In genomic region chr4:126109613-126110373, GRCm38 (mm10) we compare ENCODE assay signal across 8 mouse cellular contexts. TPM values are rescaled to one million over a fixed set of nuclear protein-coding genes. Genes with fewer than 3 reads are reported as not detected.
DNase-seq lines count a peak whose midpoint lies in the region; ATAC-seq and TF ChIP-seq lines count a peak whose summit lies in the region.

No protein-coding gene starts in this region.

- no peak; the same call in 1 of the 2 replicates for ATAC-seq in heart, embryonic 11.5 days (replicated peaks; ENCODE audit: insufficient number of reproducible peaks, low FRiP score, low TSS enrichment)
- ATAC-seq in liver, embryonic 15.5 days (ENCODE audit: insufficient read depth), result no peak

- H3K9ac ChIP-seq in heart, embryonic 11.5 days (ENCODE audit: low read depth, low read length), result no peak overlapping the region
- H3K9ac ChIP-seq in ES-E14 (ENCODE audit: insufficient read depth, low read depth, low read length, poor library complexity, severe bottlenecking), result no peak overlapping the region
- no peak overlapping the region for H3K9ac ChIP-seq in liver, embryonic 15.5 days

- peaks cover 70% of the 10 kb centered on the region for H3K4me1 ChIP-seq in heart, embryonic 11.5 days (ENCODE audit: control insufficient read depth, insufficient read depth, low read length)
- H3K4me1 ChIP-seq in ES-E14 (ENCODE audit: control insufficient read depth in 2 of 2, insufficient read depth in 2 of 2, low read length in 2 of 2, poor library complexity in 1 of 2), result peaks cover 9 to 23% of the 10 kb centered on the region in 2 experiments
- H3K4me1 ChIP-seq in liver, embryonic 15.5 days (replicated peaks), result peaks cover 78% of the 10 kb centered on the region

- peak overlapping the region; percentile 39 for H3K4me2 ChIP-seq in heart, embryonic 11.5 days
- peak overlapping the region; percentile 41 for H3K4me2 ChIP-seq in liver, embryonic 15.5 days

- no peaks in the 10 kb centered on the region for H3K9me3 ChIP-seq in heart, embryonic 11.5 days (replicated peaks; ENCODE audit: control insufficient read depth, low read length)
- no peaks in the 10 kb centered on the region for H3K9me3 ChIP-seq in ES-E14 (ENCODE audit: control insufficient read depth, insufficient read depth, low read depth, low read length)
- H3K9me3 ChIP-seq in liver, embryonic 15.5 days (replicated peaks), result no peaks in the 10 kb centered on the region

- 0 out of 2 replicates have a peak overlapping the region, but pooled peaks have one; percentile 2 for H3K4me3 ChIP-seq in heart, embryonic 11.5 days (ENCODE audit: low read depth, low read length)
- H3K4me3 ChIP-seq in ES-E14 (ENCODE audit: insufficient read depth in 1 of 2, low read depth in 1 of 2, low read length in 2 of 2, poor library complexity in 1 of 2, severe bottlenecking in 1 of 2), result no peak overlapping the region
- H3K4me3 ChIP-seq in liver, embryonic 15.5 days (replicated peaks), result no peak overlapping the region

- in situ Hi-C loops in ES-E14 (cut with MboI; ENCODE audit: low sequenced_read_pairs in 2 of 2, unreplicated experiment in 2 of 2), result no loop called here

- WGBS in heart, embryonic 11.5 days (ENCODE audit: insufficient replicate concordance), result 59% methylated on average over 10 of the region's 10 CpGs
- 59% methylated on average over 10 of the region's 10 CpGs for WGBS in liver, embryonic 15.5 days (ENCODE audit: insufficient replicate concordance)

- intact Hi-C loops in heart, postnatal 14 days (cut with DNase I), result no loop called here

- DNase-seq in heart, postnatal 14 days, result no peak
- no peak for DNase-seq in ES-E14 (ENCODE audit: low read depth, low spot score)
- peak; percentile 74 for DNase-seq in fat pad, adult 2 months (ENCODE audit: extremely low read depth, low read depth, low spot score)
- DNase-seq in urinary bladder, adult 2 months (ENCODE audit: low spot score), result no peak
- no peak for DNase-seq in urinary bladder, postnatal 14 days (ENCODE audit: low spot score)
- no peak for DNase-seq in kidney, adult 8-10 months

- no peaks in the 10 kb centered on the region for H3K27me3 ChIP-seq in heart, embryonic 11.5 days (ENCODE audit: control insufficient read depth, insufficient read depth, low read length)
- no peaks in the 10 kb centered on the region for H3K27me3 ChIP-seq in liver, embryonic 15.5 days

- H3K27ac ChIP-seq in heart, embryonic 11.5 days (ENCODE audit: low read depth, low read length), result peak overlapping the region; percentile 90
- H3K27ac ChIP-seq in ES-E14 (ENCODE audit: insufficient read depth, low read depth, low read length, poor library complexity, severe bottlenecking), result peak overlapping the region; percentile 22; the same call in 1 of the 2 replicates
- H3K27ac ChIP-seq in liver, embryonic 15.5 days (replicated peaks), result peak overlapping the region; percentile 73

- no peaks in the 10 kb centered on the region for H3K36me3 ChIP-seq in heart, embryonic 11.5 days (ENCODE audit: control insufficient read depth, insufficient read depth, low read length)
- no peaks in the 10 kb centered on the region; the same call in 1 of the 2 replicates for H3K36me3 ChIP-seq in ES-E14 (ENCODE audit: control insufficient read depth, insufficient read depth, low read length, poor library complexity, severe bottlenecking)
- H3K36me3 ChIP-seq in liver, embryonic 15.5 days (replicated peaks), result no peaks in the 10 kb centered on the region

TF ChIP-seq in ES-E14, 5 proteins besides CTCF, POLR2A, EP300 and RAD21:
- TF ChIP-seq ZC3H11A (IDR thresholded peaks at IDR 0.05; ENCODE audit: borderline replicate concordance, low read depth, low read length) (no peak), MAFK (IDR thresholded peaks at IDR 0.05; ENCODE audit: insufficient read depth, low read depth, low read length) (no peak), HCFC1 (IDR thresholded peaks at IDR 0.05; ENCODE audit: borderline replicate concordance, insufficient read depth, low read length) (no peak), ZNF384 (IDR thresholded peaks at IDR 0.05; ENCODE audit: low read depth, low read length) (no peak), CHD2 (IDR thresholded peaks at IDR 0.05; ENCODE audit: low read depth, low read length) (no peak)

RNA-seq across cellular contexts. Expression of gene Stk40, which starts 6.0 kb away (rescaled TPM):
- polyA plus RNA-seq in heart, embryonic 11.5 days (2014; fragmentation: Nextera tagmentation; extraction: Ambion mirVana), result 18.5 and 23.2 TPM in 2 replicates
- total RNA-seq in heart, postnatal 14 days (2021), result 10 to 100 TPM; 28.0 to 29.5 TPM
- total RNA-seq in ES-E14 (2012; rRNA removed), result 20.1 and 20.2 TPM in 2 replicates
- 13.1 and 15.5 TPM in 2 replicates for polyA plus RNA-seq in liver, embryonic 15.5 days (2015; fragmentation: Nextera tagmentation; extraction: Ambion mirVana)
- 26.3 and 40.8 TPM in 2 replicates for polyA plus RNA-seq in urinary bladder, adult 2 months (2012; rRNA removed)

RNA-seq across cellular contexts. Expression of gene Lsm10, which starts 13.4 kb away (rescaled TPM):
- polyA plus RNA-seq in heart, embryonic 11.5 days (2014; fragmentation: Nextera tagmentation; extraction: Ambion mirVana), result 42.8 and 44.5 TPM in 2 replicates
- total RNA-seq in heart, postnatal 14 days (2021), result 10 to 100 TPM in 1 of 2 experiments, 1 to 10 TPM in 1; 9.2 to 12.8 TPM
- total RNA-seq in ES-E14 (2012; rRNA removed), result 15.0 and 21.8 TPM in 2 replicates
- polyA plus RNA-seq in liver, embryonic 15.5 days (2015; fragmentation: Nextera tagmentation; extraction: Ambion mirVana), result 25.5 and 26.7 TPM in 2 replicates
- 48.2 and 49.5 TPM in 2 replicates for polyA plus RNA-seq in urinary bladder, adult 2 months (2012; rRNA removed)

RNA-seq across cellular contexts. Expression of gene Eva1b, which starts 37.8 kb away (rescaled TPM):
- polyA plus RNA-seq in heart, embryonic 11.5 days (2014; fragmentation: Nextera tagmentation; extraction: Ambion mirVana), result 31.9 and 33.5 TPM in 2 replicates
- total RNA-seq in heart, postnatal 14 days (2021), result 10 to 100 TPM; 23.3 to 24.9 TPM
- total RNA-seq in ES-E14 (2012; rRNA removed), result 44.2 and 48.7 TPM in 2 replicates
- polyA plus RNA-seq in liver, embryonic 15.5 days (2015; fragmentation: Nextera tagmentation; extraction: Ambion mirVana), result 12.5 and 14.0 TPM in 2 replicates
- 64.1 and 68.0 TPM in 2 replicates for polyA plus RNA-seq in urinary bladder, adult 2 months (2012; rRNA removed)

RNA-seq across cellular contexts. Expression of gene Oscp1, which starts 51.4 kb away (rescaled TPM):
- polyA plus RNA-seq in heart, embryonic 11.5 days (2014; fragmentation: Nextera tagmentation; extraction: Ambion mirVana), result 5.3 TPM in 2 replicates
- 1 to 10 TPM; 1.8 to 2.4 TPM for total RNA-seq in heart, postnatal 14 days (2021)
- 5.9 and 7.2 TPM in 2 replicates for total RNA-seq in ES-E14 (2012; rRNA removed)
- polyA plus RNA-seq in liver, embryonic 15.5 days (2015; fragmentation: Nextera tagmentation; extraction: Ambion mirVana), result 1.6 and 1.9 TPM in 2 replicates
- 1.2 and 3.3 TPM in 2 replicates for polyA plus RNA-seq in urinary bladder, adult 2 months (2012; rRNA removed)

RNA-seq across cellular contexts. Expression of gene Sh3d21, which starts 53.5 kb away (rescaled TPM):
- 2.7 and 3.1 TPM in 2 replicates for polyA plus RNA-seq in heart, embryonic 11.5 days (2014; fragmentation: Nextera tagmentation; extraction: Ambion mirVana)
- total RNA-seq in heart, postnatal 14 days (2021), result 1 to 10 TPM; 3.0 to 3.1 TPM
- 2.4 and 3.0 TPM in 2 replicates for total RNA-seq in ES-E14 (2012; rRNA removed)
- polyA plus RNA-seq in liver, embryonic 15.5 days (2015; fragmentation: Nextera tagmentation; extraction: Ambion mirVana), result 1.4 and 1.6 TPM in 2 replicates
- 10.1 and 11.8 TPM in 2 replicates for polyA plus RNA-seq in urinary bladder, adult 2 months (2012; rRNA removed)

Comparison
In these comparisons a context has a peak if more than half of its experiments do, and no peak if none do; other contexts are left out.
1. H3K27ac ChIP-seq: peak in every context shown above with its lines; median percentile 90 in heart, embryonic 11.5 days; 73 in liver, embryonic 15.5 days; 22 in ES-E14.